Mouse (Mus musculus) liver, adult 2 months (tissue): Measurements from ENCODE around the gene Arl10.

Experiments
- CTCF ChIP-seq: fragments of 200-500 bp; IDR thresholded peaks from 2 replicates; pipeline ENCODE4 v1.5.1; 2011; ENCODE audit warnings: low read depth, low read length, control low read depth
- POLR2A ChIP-seq: fragments of 200-500 bp; IDR thresholded peaks from 2 replicates; pipeline ENCODE4 v1.6.1; 2011; ENCODE audit warnings: low read length, control low read depth; ENCODE audit not compliant: insufficient read depth; ENCODE audit errors: extremely low read depth

GRCm38 (mm10) chr13:54596107-54596690 is 21.4 kb downstream of the Arl10 start:
- TF ChIP-seq CTCF: no peak
- TF ChIP-seq POLR2A: no peak
